Mouse (Mus musculus) retina, postnatal 1 day (tissue): ENCODE results near the gene Taf5.
A peak's percentile ranks its signal among the peaks of the same experiment; 100 is the strongest.

Source experiments
- DNase-seq: peaks from one replicate; pipeline ENCODE4 v3.0.0-alpha.2; 2012

The Taf5 gene

GRCm38 (mm10) chr19:47067096-47067882 is at the start of gene Taf5:
Gene Taf5, plus strand, starts transcription at chr19:47067746.
- peak; percentile 99 for DNase-seq

- peak; percentile 30 for DNase-seq
Measured at GRCm38 (mm10) chr19:47017831-47018230, 49.7 kb upstream of the Taf5 start.

- no peak for DNase-seq
Measured at GRCm38 (mm10) chr19:47018330-47018729, 49.2 kb upstream of the Taf5 start.

GRCm38 (mm10) chr19:47019326-47019725 is 48.2 kb upstream of the Taf5 start:
- peak; percentile 63 for DNase-seq

- no peak for DNase-seq
Measured at GRCm38 (mm10) chr19:47022709-47023108, 44.8 kb upstream of the Taf5 start.

- no peak for DNase-seq
Measured at GRCm38 (mm10) chr19:47023546-47023945, 44.0 kb upstream of the Taf5 start.

GRCm38 (mm10) chr19:47024954-47025353 is 42.6 kb upstream of the Taf5 start:
- no peak for DNase-seq

- DNase-seq, result no peak
Measured at GRCm38 (mm10) chr19:47026513-47026912, 41.0 kb upstream of the Taf5 start.

- peak; percentile 16 for DNase-seq
Measured at GRCm38 (mm10) chr19:47029796-47030195, 37.8 kb upstream of the Taf5 start.

- no peak for DNase-seq
Measured at GRCm38 (mm10) chr19:47031770-47032169, 35.8 kb upstream of the Taf5 start.

- no peak for DNase-seq
Measured at GRCm38 (mm10) chr19:47034916-47035315, 32.6 kb upstream of the Taf5 start.

- no peak for DNase-seq
Measured at GRCm38 (mm10) chr19:47036596-47036995, 30.9 kb upstream of the Taf5 start.

- no peak for DNase-seq
Measured at GRCm38 (mm10) chr19:47040720-47041473, 26.6 kb upstream of the Taf5 start.

GRCm38 (mm10) chr19:47043608-47044007 is 23.9 kb upstream of the Taf5 start:
- peak; percentile 42 for DNase-seq

GRCm38 (mm10) chr19:47046343-47046742 is 21.2 kb upstream of the Taf5 start:
- peak; percentile 9 for DNase-seq

- DNase-seq, result no peak
Measured at GRCm38 (mm10) chr19:47047236-47047833, 20.2 kb upstream of the Taf5 start.

GRCm38 (mm10) chr19:47049061-47049460 is 18.5 kb upstream of the Taf5 start:
- DNase-seq, result no peak

- DNase-seq, result no peak
Measured at GRCm38 (mm10) chr19:47049840-47050239, 17.7 kb upstream of the Taf5 start.

- peak; percentile 87 for DNase-seq
Measured at GRCm38 (mm10) chr19:47050271-47051032, 17.1 kb upstream of the Taf5 start, which contains the start of gene Pcgf6. Gene Pcgf6, minus strand, starts transcription at chr19:47050906.

- no peak for DNase-seq
Measured at GRCm38 (mm10) chr19:47052927-47053326, 14.6 kb upstream of the Taf5 start.

GRCm38 (mm10) chr19:47053471-47053870 is 14.1 kb upstream of the Taf5 start:
- no peak for DNase-seq

- DNase-seq, result no peak
Measured at GRCm38 (mm10) chr19:47057684-47058083, 9.9 kb upstream of the Taf5 start.

GRCm38 (mm10) chr19:47065860-47066259 is 1.7 kb upstream of the Taf5 start:
- DNase-seq, result no peak
